ENCODE assay signal across 26 mouse cellular contexts in genomic region chr11:98319944-98320343, GRCm38 (mm10). TPM values are rescaled to one million over a fixed set of nuclear protein-coding genes. Genes with fewer than 3 reads are reported as not detected.
DNase-seq lines count a peak whose midpoint lies in the region; ATAC-seq lines count a peak whose summit lies in the region.
"Had no signal": no experiment of that assay in that cellular context is flagged by ENCODE, and none has a peak within 500 bp of the region (broad histone marks: within the 10 kb centered on the region; RNA-seq: fewer than 3 reads in every experiment).

No protein-coding gene starts in this region.

- no peak overlapping the region for H3K9ac ChIP-seq in hindbrain, embryonic 15.5 days
- H3K9ac ChIP-seq in forebrain, embryonic 15.5 days (replicated peaks): peak overlapping the region; percentile 33; the same call in 1 of the 2 replicates
- H3K9ac ChIP-seq: heart, embryonic 13.5 days; neural tube, embryonic 12.5 days had no signal

- no peak overlapping the region for H3K4me2 ChIP-seq in hindbrain, embryonic 15.5 days
- peak overlapping the region; percentile 44 for H3K4me2 ChIP-seq in forebrain, embryonic 15.5 days (replicated peaks)
- H3K4me2 ChIP-seq: heart, embryonic 13.5 days; liver, embryonic 11.5 days had no signal

- peaks cover 37% of the 10 kb centered on the region; the same call in 1 of the 2 replicates for H3K4me1 ChIP-seq in hindbrain, embryonic 15.5 days (replicated peaks)
- H3K4me1 ChIP-seq in hindbrain, embryonic 10.5 days (replicated peaks): no peaks in the 10 kb centered on the region
- H3K4me1 ChIP-seq in forebrain, embryonic 15.5 days: peaks cover 79% of the 10 kb centered on the region
- H3K4me1 ChIP-seq: heart, embryonic 13.5 days; megakaryocyte, embryonic 14.5 days had no signal

- peaks cover 89% of the 10 kb centered on the region for H3K27me3 ChIP-seq in hindbrain, embryonic 15.5 days
- H3K27me3 ChIP-seq in hindbrain, embryonic 10.5 days (ENCODE audit: insufficient read depth, poor library complexity, severe bottlenecking): peaks cover 100% of the 10 kb centered on the region
- H3K27me3 ChIP-seq in forebrain, embryonic 15.5 days: peaks cover 73% of the 10 kb centered on the region

- peak; percentile 56 for DNase-seq in cerebellum, adult 9-11 months
- DNase-seq in cerebellum, postnatal 4 days (ENCODE audit: low spot score in 2 of 2): no peak
- DNase-seq in hindbrain, embryonic 10.5 days (ENCODE audit: low spot score): no peak
- DNase-seq in cerebellum, postnatal 14 days: peak; percentile 44 to 49
- no peak for DNase-seq in ovary, postnatal 10 days (ENCODE audit: low spot score)
- DNase-seq: adrenal gland, postnatal 36 days; heart, adult 18-20 months; kidney, adult 8-10 months; kidney, postnatal 14 days; lung, adult 2 months; right cerebral cortex, postnatal 25 days; thymus, postnatal 36 days had no signal

- no peak for ATAC-seq in hindbrain, embryonic 15.5 days (ENCODE audit: low FRiP score, low read depth)
- no peak for ATAC-seq in forebrain, embryonic 15.5 days (replicated peaks)
- no peak for ATAC-seq in granulocyte monocyte progenitor cell, adult 5-6 weeks (replicated peaks; ENCODE audit: poor library complexity, severe bottlenecking)

- H3K9me3 ChIP-seq in hindbrain, embryonic 15.5 days: no peaks in the 10 kb centered on the region
- H3K9me3 ChIP-seq in hindbrain, embryonic 10.5 days: no peaks in the 10 kb centered on the region
- H3K9me3 ChIP-seq in forebrain, embryonic 15.5 days: no peaks in the 10 kb centered on the region
- H3K9me3 ChIP-seq: heart, embryonic 13.5 days; megakaryocyte, embryonic 14.5 days; neural tube, embryonic 12.5 days had no signal

- peak overlapping the region; percentile 67 for H3K27ac ChIP-seq in hindbrain, embryonic 15.5 days (replicated peaks)
- no peak overlapping the region for H3K27ac ChIP-seq in hindbrain, embryonic 10.5 days
- peak overlapping the region; percentile 97 for H3K27ac ChIP-seq in forebrain, embryonic 15.5 days (replicated peaks)
- H3K27ac ChIP-seq: heart, embryonic 13.5 days; neural tube, embryonic 12.5 days had no signal

- H3K4me3 ChIP-seq in hindbrain, embryonic 15.5 days: no peak overlapping the region
- no peak overlapping the region for H3K4me3 ChIP-seq in hindbrain, embryonic 10.5 days
- no peak overlapping the region for H3K4me3 ChIP-seq in forebrain, embryonic 15.5 days
- H3K4me3 ChIP-seq: heart, embryonic 13.5 days; megakaryocyte, embryonic 14.5 days; neural tube, embryonic 12.5 days had no signal

- H3K36me3 ChIP-seq in hindbrain, embryonic 15.5 days: no peaks in the 10 kb centered on the region
- no peaks in the 10 kb centered on the region for H3K36me3 ChIP-seq in hindbrain, embryonic 10.5 days
- no peaks in the 10 kb centered on the region for H3K36me3 ChIP-seq in forebrain, embryonic 15.5 days
- H3K36me3 ChIP-seq: heart, embryonic 13.5 days; neural tube, embryonic 12.5 days had no signal

- WGBS in hindbrain, embryonic 15.5 days: 11% methylated on average over 2 of the region's 2 CpGs
- WGBS in hindbrain, embryonic 10.5 days: 2% methylated on average over 2 of the region's 2 CpGs
- WGBS in forebrain, embryonic 15.5 days: 6% methylated on average over 2 of the region's 2 CpGs

RNA-seq across cellular contexts. Expression of gene Neurod2, which starts 9.5 kb away (rescaled TPM):
- polyA plus RNA-seq in hindbrain, embryonic 15.5 days (2015; fragmentation: Nextera tagmentation; extraction: Ambion mirVana): 20.9 and 28.6 TPM in 2 replicates
- polyA plus RNA-seq in hindbrain, embryonic 10.5 days (2016; fragmentation: Nextera tagmentation; extraction: Ambion mirVana): 0.07 and 0.13 TPM in 2 replicates
- 142 and 148 TPM in 2 replicates for polyA plus RNA-seq in forebrain, embryonic 15.5 days (2015; fragmentation: Nextera tagmentation; extraction: Ambion mirVana)
- total RNA-seq in granulocyte monocyte progenitor cell, adult 5-6 weeks (2014; fragmentation: Nextera tagmentation): not detected in 2 replicates
- total RNA-seq in granulocyte monocyte progenitor cell, adult 5-6 weeks (2017): not detected in 2 replicates
- total RNA-seq: adrenal gland, postnatal 36 days; CH12.LX; gastrocnemius, adult 8-10 months; heart, adult 18-20 months; heart, postnatal 25 days; MEL had no signal
- polyA plus RNA-seq: heart, embryonic 13.5 days; limb, embryonic 11.5 days; lung, adult 2 months; spleen, adult 2 months; stomach, embryonic 14.5 days had no signal

RNA-seq across cellular contexts. Expression of gene Ppp1r1b, which starts 28.3 kb away (rescaled TPM):
- 6.1 and 6.9 TPM in 2 replicates for polyA plus RNA-seq in hindbrain, embryonic 15.5 days (2015; fragmentation: Nextera tagmentation; extraction: Ambion mirVana)
- 1.0 and 1.3 TPM in 2 replicates for polyA plus RNA-seq in hindbrain, embryonic 10.5 days (2016; fragmentation: Nextera tagmentation; extraction: Ambion mirVana)
- 49.6 and 60.4 TPM in 2 replicates for polyA plus RNA-seq in forebrain, embryonic 15.5 days (2015; fragmentation: Nextera tagmentation; extraction: Ambion mirVana)
- not detected in 2 replicates for total RNA-seq in granulocyte monocyte progenitor cell, adult 5-6 weeks (2014; fragmentation: Nextera tagmentation)
- total RNA-seq in granulocyte monocyte progenitor cell, adult 5-6 weeks (2017): not detected in 2 replicates
- total RNA-seq: adrenal gland, postnatal 36 days had no signal

RNA-seq across cellular contexts. Expression of gene Stard3, which starts 38.2 kb away (rescaled TPM):
- 36.5 and 40.3 TPM in 2 replicates for polyA plus RNA-seq in hindbrain, embryonic 15.5 days (2015; fragmentation: Nextera tagmentation; extraction: Ambion mirVana)
- polyA plus RNA-seq in hindbrain, embryonic 10.5 days (2016; fragmentation: Nextera tagmentation; extraction: Ambion mirVana): 55.5 and 57.8 TPM in 2 replicates
- polyA plus RNA-seq in forebrain, embryonic 15.5 days (2015; fragmentation: Nextera tagmentation; extraction: Ambion mirVana): 53.2 and 56.5 TPM in 2 replicates
- total RNA-seq in granulocyte monocyte progenitor cell, adult 5-6 weeks (2014; fragmentation: Nextera tagmentation): 18.4 and 24.9 TPM in 2 replicates
- total RNA-seq in granulocyte monocyte progenitor cell, adult 5-6 weeks (2017): 18.2 and 27.8 TPM in 2 replicates

Comparison
In these comparisons a context has a peak if more than half of its experiments do, and no peak if none do; other contexts are left out.
1. DNase-seq: peak in cerebellum, adult 9-11 months (single experiment) and cerebellum, postnatal 14 days (2 of 2); none in cerebellum, postnatal 4 days (0 of 2), hindbrain, embryonic 10.5 days (single experiment) and ovary, postnatal 10 days (single experiment).
2. RNA of gene Neurod2, which starts 9.5 kb away (polyA plus RNA-seq): 142 to 148 TPM in forebrain, embryonic 15.5 days and 20.9 to 28.6 TPM in hindbrain, embryonic 15.5 days; 0.07 to 0.13 TPM in hindbrain, embryonic 10.5 days; every median in the first group is over 10 times any median in the second.